Mouse (Mus musculus): ENCODE results near the gene Agfg2.

GRCm38 (mm10) chr5:137627991-137628390 lies 56.5 kb downstream of the Agfg2 start:
- TF ChIP-seq ZC3H11A (IDR thresholded peaks at IDR 0.05; ENCODE audit: borderline replicate concordance, low read depth, low read length), result no peak
- no peak for TF ChIP-seq CHD2 (IDR thresholded peaks at IDR 0.05; ENCODE audit: low read depth, low read length)

Data from ES-E14 (cell line).